Mouse (Mus musculus) ES-E14 (cell line): ENCODE results near the gene Pcsk4. TPM values are rescaled to one million over a fixed set of nuclear protein-coding genes. Genes with fewer than 3 reads are reported as not detected.
A peak's percentile ranks its signal among the peaks of the same experiment; 100 is the strongest.

ENCODE experiments used
- DNase-seq: peaks from one replicate; pipeline ENCODE4 v3.0.0-alpha.2; 2013; ENCODE audit warnings: low read depth, low spot score
- H3K27ac ChIP-seq: 2 replicates; pipeline ENCODE4 v1.5.1; 2012; ENCODE audit warnings: low read depth, mild to moderate bottlenecking, low read length, moderate library complexity, mixed read lengths; ENCODE audit not compliant: poor library complexity, insufficient read depth, severe bottlenecking
- H3K36me3 ChIP-seq: 2 replicates; pipeline ENCODE4 v1.6.1; 2012; ENCODE audit warnings: mild to moderate bottlenecking, low read length, moderate library complexity, mixed read lengths; ENCODE audit not compliant: control insufficient read depth, poor library complexity, insufficient read depth, severe bottlenecking
- H3K4me1 ChIP-seq, 2 experiments: fragments of 150-350 bp in 1 of 2; sonication (generic) in 1 of 2; 2 replicates each; pipeline ENCODE4 v1.6.1; 2012; ENCODE audit warnings: low read length in 2 of 2, mild to moderate bottlenecking in 1 of 2, mixed read lengths in 1 of 2; ENCODE audit not compliant: control insufficient read depth in 2 of 2, insufficient read depth in 2 of 2, poor library complexity in 1 of 2
- H3K4me3 ChIP-seq, 2 experiments: fragments of 150-350 bp in 1 of 2; sonication (generic) in 1 of 2; 2 replicates each; pipeline ENCODE4 v1.5.1; 2012; ENCODE audit warnings: low read length in 2 of 2, low read depth in 1 of 2, mild to moderate bottlenecking in 1 of 2, mixed read lengths in 1 of 2; ENCODE audit not compliant: insufficient read depth in 1 of 2, poor library complexity in 1 of 2, severe bottlenecking in 1 of 2
- H3K9ac ChIP-seq: 2 replicates; pipeline ENCODE4 v1.6.1; 2012; ENCODE audit warnings: low read depth, mild to moderate bottlenecking, low read length, mixed read lengths; ENCODE audit not compliant: poor library complexity, insufficient read depth, severe bottlenecking
- H3K9me3 ChIP-seq: fragments of 150-350 bp; sonication (generic); 2 replicates; pipeline ENCODE4 v1.6.1; 2012; ENCODE audit warnings: low read depth, mild to moderate bottlenecking, low read length; ENCODE audit not compliant: control insufficient read depth, insufficient read depth
- CHD2 ChIP-seq: IDR thresholded peaks from 2 replicates; pipeline ENCODE4 v1.6.1; 2014; ENCODE audit warnings: mild to moderate bottlenecking, low read depth, low read length, inconsistent platforms
- HCFC1 ChIP-seq: IDR thresholded peaks from 2 replicates; pipeline ENCODE4 v1.6.1; 2012; ENCODE audit warnings: low read length, inconsistent platforms, borderline replicate concordance; ENCODE audit not compliant: insufficient read depth
- MAFK ChIP-seq: IDR thresholded peaks from 2 replicates; pipeline ENCODE4 v1.6.1; 2014; ENCODE audit warnings: mild to moderate bottlenecking, low read depth, low read length, inconsistent platforms; ENCODE audit not compliant: insufficient read depth
- ZC3H11A ChIP-seq: IDR thresholded peaks from 2 replicates; pipeline ENCODE4 v1.6.1; 2012; ENCODE audit warnings: low read depth, mild to moderate bottlenecking, inconsistent platforms, low read length, borderline replicate concordance
- ZNF384 ChIP-seq: IDR thresholded peaks from 2 replicates; pipeline ENCODE4 v1.6.1; 2012; ENCODE audit warnings: low read depth, low read length, inconsistent platforms
- in situ Hi-C, 2 experiments: fragments of 600-800 bp; cut with MboI; formaldehyde crosslinking; loops; one replicate each; pipeline ENCODE4 v1.15.1; 2025; ENCODE audit warnings: low sequenced_read_pairs in 2 of 2, inconsistent platforms in 1 of 2; ENCODE audit not compliant: unreplicated experiment in 2 of 2
- total RNA-seq: library from RNA; depleted of rRNA; stranded (reverse); fragments of 300-350 nt; gene quantifications from 2 replicates; pipeline ENCODE4 v1.2.3, GENCODE M21; 2012; rRNA removed

Pcsk4 gene
- 1.4 and 3.3 TPM in 2 replicates for total RNA-seq

- in situ Hi-C loops: no loop called here
- Histone ChIP-seq H3K27ac (no peak within 1 kb of the TSS), H3K36me3 (no peaks in the 10 kb centered on the region; the same call in 1 of the 2 replicates), H3K9me3 (no peaks in the 10 kb centered on the region), H3K4me1 (peaks cover 0 to 21% of the 10 kb centered on the region in 2 experiments; a peak in 2 of 4 replicates), H3K4me3 (peak within 1 kb of the TSS; percentile 76 to 93), H3K9ac (peak within 1 kb of the TSS; percentile 82)
- DNase-seq: peak; percentile 100
- TF ChIP-seq ZC3H11A (no peak), MAFK (no peak), HCFC1 (0 out of 2 replicates have a peak, but pooled peaks have one; percentile 22), CHD2 (peak; percentile 67; the same call in 1 of the 2 replicates), ZNF384 (no peak)
These were observed at the start of gene Pcsk4, which contains the start of gene Reep6 for GRCm38 (mm10) chr10:80329273-80330081. TSS of gene Pcsk4 (minus strand) at chr10:80329498. TSS of gene Reep6 (plus strand) at chr10:80329953.

GRCm38 (mm10) chr10:80377716-80378115, 48.4 kb upstream of the Pcsk4 start:
- Histone ChIP-seq H3K9me3 (no peaks in the 10 kb centered on the region), H3K36me3 (peaks cover 16% of the 10 kb centered on the region; the same call in 1 of the 2 replicates), H3K27ac (no peak overlapping the region), H3K4me3 (no peak overlapping the region), H3K9ac (no peak overlapping the region), H3K4me1 (peaks cover 0 to 9% of the 10 kb centered on the region in 2 experiments; a peak in 1 of 4 replicates)
- TF ChIP-seq ZNF384 (no peak), ZC3H11A (no peak), HCFC1 (no peak)
- no peak for DNase-seq
- in situ Hi-C loops: loop anchor here in 1 of 2 experiments (10.0 kb wide), 1 partner anchor 203 kb away; the partner anchor contains the start of genes 1600002K03Rik and Efna2

GRCm38 (mm10) chr10:80376160-80376559, 46.9 kb upstream of the Pcsk4 start:
- no peak overlapping the region for H3K4me3 ChIP-seq
- H3K27ac ChIP-seq: no peak overlapping the region
- H3K4me1 ChIP-seq: peaks cover 0 to 6% of the 10 kb centered on the region in 2 experiments; a peak in 1 of 4 replicates
- peak; percentile 94 for DNase-seq
- in situ Hi-C loops: loop anchor here in 1 of 2 experiments (10.0 kb wide), 1 partner anchor 201 kb away; the partner anchor contains the start of genes 1600002K03Rik and Efna2
- peaks cover 7% of the 10 kb centered on the region; the same call in 1 of the 2 replicates for H3K36me3 ChIP-seq
- no peaks in the 10 kb centered on the region for H3K9me3 ChIP-seq
- no peak overlapping the region for H3K9ac ChIP-seq
- TF ChIP-seq ZNF384 (peak; percentile 99), CHD2 (no peak), MAFK (0 out of 2 replicates have a peak, but pooled peaks have one; percentile 28), ZC3H11A (no peak), HCFC1 (no peak)

- Histone ChIP-seq H3K27ac (no peak overlapping the region), H3K4me3 (no peak overlapping the region), H3K9ac (no peak overlapping the region), H3K9me3 (no peaks in the 10 kb centered on the region), H3K4me1 (peaks cover 0 to 6% of the 10 kb centered on the region in 2 experiments; a peak in 1 of 4 replicates), H3K36me3 (no peaks in the 10 kb centered on the region)
- peak; percentile 82 for DNase-seq
- peak; percentile 61; the same call in 1 of the 2 replicates for TF ChIP-seq ZC3H11A
- TF ChIP-seq HCFC1: no peak
- TF ChIP-seq CHD2: no peak
- in situ Hi-C loops: loop anchor here in 1 of 2 experiments (10.0 kb wide), 1 partner anchor 199 kb away; the partner anchor contains the start of genes 1600002K03Rik and Efna2
These were observed 44.8 kb upstream of the Pcsk4 start for GRCm38 (mm10) chr10:80374063-80374462.
